Mouse (Mus musculus): ENCODE measurements around the gene Tmem132d. TPM values are rescaled to one million over a fixed set of nuclear protein-coding genes. Genes with fewer than 3 reads are reported as not detected.

Gene Tmem132d
- polyA plus RNA-seq, 1 experiment: not detected

DNA sequence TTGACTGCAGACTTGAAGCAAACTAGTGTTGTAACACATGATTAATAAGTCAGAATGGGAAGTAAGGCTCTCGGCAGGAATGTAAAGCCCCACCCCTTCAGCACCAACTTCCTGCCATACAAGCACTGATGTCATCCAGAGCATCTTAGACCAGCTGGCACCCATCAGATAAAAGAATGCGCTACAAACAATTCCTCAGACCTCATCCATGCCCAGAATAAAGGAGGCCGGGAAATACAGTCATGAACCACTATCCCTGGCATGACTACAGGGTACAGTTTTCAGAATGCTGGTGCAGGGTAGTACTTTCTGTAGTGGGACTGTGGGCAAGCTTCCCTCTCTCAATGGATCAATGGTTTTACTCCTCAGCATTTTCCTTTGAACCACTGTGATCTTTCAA is 310.2 kb downstream of the Tmem132d start:
- no peak for TF ChIP-seq POLR2A (IDR thresholded peaks at IDR 0.05; ENCODE audit: low read depth, low read length)
- TF ChIP-seq CTCF (IDR thresholded peaks at IDR 0.05; ENCODE audit: borderline replicate concordance, insufficient read depth, low read length): no peak
- no peaks in the 10 kb centered on the region for H3K4me1 ChIP-seq (ENCODE audit: control insufficient read depth, insufficient read depth, low read length)
- no peak overlapping the region for H3K27ac ChIP-seq (ENCODE audit: insufficient read depth, low read length)
- no peak overlapping the region for H3K4me3 ChIP-seq (ENCODE audit: insufficient read depth, low read length)

DNA sequence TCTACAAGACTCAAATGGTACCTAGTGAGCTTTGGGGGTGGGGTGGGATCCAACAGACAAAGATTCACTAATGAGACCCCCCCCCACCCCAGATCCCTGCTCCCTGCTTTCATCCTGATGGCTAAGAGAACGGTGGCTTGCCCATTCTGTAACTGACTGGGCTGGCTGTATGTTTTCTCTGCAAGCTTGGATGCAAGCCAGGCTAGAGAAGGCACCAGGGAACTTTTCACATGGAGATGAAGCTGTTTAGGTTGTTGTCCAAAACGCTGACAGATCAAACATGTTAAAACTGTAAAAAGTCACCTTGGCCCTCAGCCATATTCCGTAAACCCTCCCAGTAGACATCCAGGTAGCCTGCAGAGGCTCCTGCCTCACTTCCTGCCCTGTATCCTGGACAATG is 313.7 kb downstream of the Tmem132d start:
- TF ChIP-seq POLR2A (IDR thresholded peaks at IDR 0.05; ENCODE audit: low read depth, low read length) (no peak), CTCF (IDR thresholded peaks at IDR 0.05; ENCODE audit: borderline replicate concordance, insufficient read depth, low read length) (no peak)
- H3K4me3 ChIP-seq (ENCODE audit: insufficient read depth, low read length): no peak overlapping the region
- no peaks in the 10 kb centered on the region for H3K4me1 ChIP-seq (ENCODE audit: control insufficient read depth, insufficient read depth, low read length)
- no peak overlapping the region for H3K27ac ChIP-seq (ENCODE audit: insufficient read depth, low read length)

DNA sequence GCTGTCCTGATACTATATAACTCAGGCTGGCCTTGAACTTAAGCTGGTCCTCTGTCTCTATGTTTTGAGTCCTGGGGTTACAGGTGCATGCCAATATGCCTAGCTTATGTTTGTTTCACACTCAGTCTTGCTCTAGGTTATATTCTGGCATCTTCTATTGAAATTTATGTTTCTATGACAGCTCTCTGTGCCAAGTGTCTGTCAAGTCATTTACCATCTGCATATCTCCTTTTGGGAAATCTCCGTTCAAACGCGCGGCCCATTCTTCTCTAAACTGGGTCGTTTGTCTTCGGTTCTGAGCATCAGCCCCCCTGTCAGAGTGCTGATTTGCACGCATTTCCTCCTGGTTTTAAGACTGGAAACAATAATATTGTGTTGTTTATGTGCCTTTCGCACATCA is 319.8 kb downstream of the Tmem132d start:
- Histone ChIP-seq H3K27ac (ENCODE audit: insufficient read depth, low read length) (no peak overlapping the region), H3K4me1 (ENCODE audit: control insufficient read depth, insufficient read depth, low read length) (no peaks in the 10 kb centered on the region), H3K4me3 (ENCODE audit: insufficient read depth, low read length) (no peak overlapping the region)
- no peak for TF ChIP-seq POLR2A (IDR thresholded peaks at IDR 0.05; ENCODE audit: low read depth, low read length)
- no peak for TF ChIP-seq CTCF (IDR thresholded peaks at IDR 0.05; ENCODE audit: borderline replicate concordance, insufficient read depth, low read length)

DNA sequence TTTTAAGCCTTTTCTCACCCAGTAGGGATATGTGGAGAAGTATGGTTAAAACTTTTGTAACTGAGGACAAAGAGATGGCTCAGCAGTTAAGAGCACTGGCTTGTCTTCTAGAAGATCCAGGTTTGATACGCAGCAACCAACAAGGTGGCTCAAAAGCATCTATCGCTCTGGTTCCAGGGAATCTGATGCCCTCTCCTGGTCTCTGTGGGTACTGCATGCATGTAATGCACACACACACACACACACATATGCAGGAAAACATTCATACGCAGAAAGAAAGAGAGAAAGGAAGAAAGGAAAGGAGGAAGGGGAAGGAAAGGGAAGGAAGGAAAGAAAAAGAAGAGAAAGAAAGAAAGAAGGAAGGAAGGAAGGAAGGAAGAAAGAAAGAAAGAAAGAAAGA is 320.4 kb downstream of the Tmem132d start:
- Histone ChIP-seq H3K4me1 (ENCODE audit: control insufficient read depth, insufficient read depth, low read length) (no peaks in the 10 kb centered on the region), H3K27ac (ENCODE audit: insufficient read depth, low read length) (no peak overlapping the region)
- TF ChIP-seq CTCF (IDR thresholded peaks at IDR 0.05; ENCODE audit: borderline replicate concordance, insufficient read depth, low read length) (no peak), POLR2A (IDR thresholded peaks at IDR 0.05; ENCODE audit: low read depth, low read length) (no peak)

DNA sequence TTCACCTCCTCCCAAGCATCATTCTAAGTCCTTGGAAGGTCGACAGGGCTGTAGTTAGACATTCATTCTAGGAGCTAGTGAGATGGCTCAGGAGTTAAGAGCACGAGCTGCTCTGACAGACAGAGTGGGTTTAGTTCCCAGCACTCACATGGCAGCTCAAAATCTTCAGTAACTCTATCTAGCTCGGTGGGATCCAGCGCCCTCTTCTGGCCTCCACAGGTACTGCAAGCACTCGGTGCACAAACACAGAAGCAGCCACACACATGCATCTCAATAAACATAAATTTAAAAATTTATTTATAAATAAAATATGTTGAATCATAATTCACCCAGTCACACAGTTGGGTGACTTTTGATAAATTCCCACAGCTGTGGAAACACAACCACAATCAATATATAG is 321.2 kb downstream of the Tmem132d start:
- TF ChIP-seq POLR2A (IDR thresholded peaks at IDR 0.05; ENCODE audit: low read depth, low read length) (no peak), CTCF (IDR thresholded peaks at IDR 0.05; ENCODE audit: borderline replicate concordance, insufficient read depth, low read length) (no peak)
- no peaks in the 10 kb centered on the region for H3K4me1 ChIP-seq (ENCODE audit: control insufficient read depth, insufficient read depth, low read length)
- H3K4me3 ChIP-seq (ENCODE audit: insufficient read depth, low read length): no peak overlapping the region

More for the DNA sequence above, 320.4 kb downstream of the Tmem132d start:
- H3K4me3 ChIP-seq (ENCODE audit: insufficient read depth, low read length): no peak overlapping the region

DNA sequence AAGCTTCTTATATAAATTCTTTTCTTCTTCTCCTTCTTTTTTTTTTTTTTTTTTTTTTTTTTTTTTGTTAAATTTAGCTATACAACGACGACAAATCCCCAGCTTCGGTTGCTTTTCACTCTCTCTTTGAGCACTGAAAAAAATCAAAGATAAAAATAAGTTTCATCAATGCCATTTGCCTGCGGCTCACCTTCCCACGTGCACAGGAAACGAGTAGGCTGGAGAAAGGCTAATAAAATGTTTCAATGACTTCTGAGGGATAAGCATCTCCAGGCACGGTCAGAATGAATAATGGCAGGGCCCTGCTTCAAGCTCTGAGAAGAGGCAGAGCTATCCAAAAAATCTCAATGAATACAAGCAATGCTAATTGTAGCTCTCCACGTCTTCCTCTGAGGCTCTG is 330.3 kb downstream of the Tmem132d start:
- Histone ChIP-seq H3K4me1 (ENCODE audit: control insufficient read depth, insufficient read depth, low read length) (no peaks in the 10 kb centered on the region), H3K4me3 (ENCODE audit: insufficient read depth, low read length) (no peak overlapping the region)
- TF ChIP-seq CTCF (IDR thresholded peaks at IDR 0.05; ENCODE audit: borderline replicate concordance, insufficient read depth, low read length) (no peak), POLR2A (IDR thresholded peaks at IDR 0.05; ENCODE audit: low read depth, low read length) (no peak)

More for the DNA sequence above, 321.2 kb downstream of the Tmem132d start:
- H3K27ac ChIP-seq (ENCODE audit: insufficient read depth, low read length): no peak overlapping the region

DNA sequence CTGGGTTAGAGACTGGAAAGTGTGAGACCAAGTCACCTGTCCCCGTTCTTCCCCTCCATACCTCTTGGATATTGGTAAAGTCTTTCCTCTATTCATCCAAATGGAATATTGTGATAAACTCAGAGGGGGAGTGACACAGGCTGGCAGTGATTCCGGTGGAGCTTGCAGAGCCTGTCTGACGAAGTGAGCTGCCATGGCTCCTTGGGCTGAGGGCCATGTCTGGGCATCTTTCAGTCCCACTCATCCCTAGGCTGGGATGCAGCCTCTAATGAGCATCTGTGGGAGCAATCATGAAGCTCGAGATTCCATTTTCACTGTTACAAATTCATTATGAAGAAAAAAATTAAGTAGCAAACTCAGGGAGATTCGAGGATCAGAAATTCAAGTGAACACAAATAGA is 332.5 kb downstream of the Tmem132d start:
- TF ChIP-seq POLR2A (IDR thresholded peaks at IDR 0.05; ENCODE audit: low read depth, low read length): no peak
- TF ChIP-seq CTCF (IDR thresholded peaks at IDR 0.05; ENCODE audit: borderline replicate concordance, insufficient read depth, low read length): no peak
- no peak overlapping the region for H3K4me3 ChIP-seq (ENCODE audit: insufficient read depth, low read length)
- H3K27ac ChIP-seq (ENCODE audit: insufficient read depth, low read length): no peak overlapping the region
- no peaks in the 10 kb centered on the region for H3K4me1 ChIP-seq (ENCODE audit: control insufficient read depth, insufficient read depth, low read length)

More for the DNA sequence above, 330.3 kb downstream of the Tmem132d start:
- no peak overlapping the region for H3K27ac ChIP-seq (ENCODE audit: insufficient read depth, low read length)

DNA sequence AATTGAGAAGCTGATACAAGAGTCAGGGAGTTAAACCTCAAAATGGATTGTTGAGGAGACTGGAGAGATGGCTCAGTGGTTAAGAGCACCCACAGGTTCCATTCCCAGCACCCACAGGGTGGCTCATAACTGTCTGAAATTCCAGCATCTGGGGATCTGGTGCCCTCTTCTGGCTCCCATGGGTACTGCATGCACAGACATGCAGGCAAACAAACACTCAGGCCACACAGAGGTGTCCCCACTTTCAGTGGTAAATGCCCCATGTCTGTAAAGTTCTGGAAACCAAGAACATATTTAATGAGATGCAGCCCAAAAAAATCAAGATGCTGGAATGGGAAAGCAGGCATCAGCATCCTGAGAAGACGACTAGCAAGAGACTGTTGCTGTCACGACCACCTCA is 333.4 kb downstream of the Tmem132d start:
- H3K4me3 ChIP-seq (ENCODE audit: insufficient read depth, low read length): no peak overlapping the region
- TF ChIP-seq POLR2A (IDR thresholded peaks at IDR 0.05; ENCODE audit: low read depth, low read length) (no peak), CTCF (IDR thresholded peaks at IDR 0.05; ENCODE audit: borderline replicate concordance, insufficient read depth, low read length) (no peak)
- no peaks in the 10 kb centered on the region for H3K4me1 ChIP-seq (ENCODE audit: control insufficient read depth, insufficient read depth, low read length)
- H3K27ac ChIP-seq (ENCODE audit: insufficient read depth, low read length): no peak overlapping the region

DNA sequence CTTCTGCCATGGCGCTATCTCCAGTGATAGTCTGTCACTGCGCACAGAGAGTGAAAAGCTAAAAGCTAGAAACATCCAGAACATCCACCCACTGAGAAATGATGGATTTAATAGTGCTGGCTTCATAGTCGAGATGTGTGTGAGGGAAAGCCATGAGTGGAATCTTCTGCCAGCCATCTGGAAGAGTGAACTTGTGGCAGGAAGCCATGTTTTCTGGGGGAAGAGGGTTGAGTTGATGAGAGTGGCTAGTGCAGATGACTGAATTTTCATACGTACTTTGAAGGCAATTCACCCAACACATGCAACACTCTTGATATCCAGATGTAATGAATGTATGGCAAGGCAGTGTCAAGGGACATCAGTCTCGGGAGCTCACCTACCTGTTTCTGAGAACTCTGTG is 342.3 kb downstream of the Tmem132d start:
- Histone ChIP-seq H3K4me3 (ENCODE audit: insufficient read depth, low read length) (no peak overlapping the region), H3K27ac (ENCODE audit: insufficient read depth, low read length) (no peak overlapping the region)

DNA sequence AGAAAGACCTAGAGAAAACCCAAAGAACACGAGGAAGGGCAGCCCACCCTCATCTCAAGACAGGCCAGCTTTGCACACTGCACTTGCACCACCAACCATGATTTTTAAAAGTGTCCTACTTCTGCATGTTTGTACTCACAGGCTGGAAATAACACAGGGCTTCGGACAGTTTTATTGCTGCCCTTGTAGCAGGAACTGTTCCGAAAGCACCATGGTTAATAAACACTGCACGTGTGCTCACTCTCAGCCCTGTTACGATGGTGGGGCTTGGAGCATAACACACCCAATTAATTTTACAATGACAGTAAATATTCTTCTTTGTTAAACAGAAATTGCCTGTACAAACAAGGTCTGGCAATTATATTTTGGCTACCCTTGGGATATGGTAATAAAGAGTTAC is 357.4 kb downstream of the Tmem132d start:
- Histone ChIP-seq H3K4me3 (ENCODE audit: insufficient read depth, low read length) (no peak overlapping the region), H3K4me1 (ENCODE audit: control insufficient read depth, insufficient read depth, low read length) (no peaks in the 10 kb centered on the region)
- TF ChIP-seq POLR2A (IDR thresholded peaks at IDR 0.05; ENCODE audit: low read depth, low read length) (no peak), CTCF (IDR thresholded peaks at IDR 0.05; ENCODE audit: borderline replicate concordance, insufficient read depth, low read length) (no peak)

More for the DNA sequence above, 342.3 kb downstream of the Tmem132d start:
- TF ChIP-seq POLR2A (IDR thresholded peaks at IDR 0.05; ENCODE audit: low read depth, low read length) (no peak), CTCF (IDR thresholded peaks at IDR 0.05; ENCODE audit: borderline replicate concordance, insufficient read depth, low read length) (no peak)
- no peaks in the 10 kb centered on the region for H3K4me1 ChIP-seq (ENCODE audit: control insufficient read depth, insufficient read depth, low read length)

DNA sequence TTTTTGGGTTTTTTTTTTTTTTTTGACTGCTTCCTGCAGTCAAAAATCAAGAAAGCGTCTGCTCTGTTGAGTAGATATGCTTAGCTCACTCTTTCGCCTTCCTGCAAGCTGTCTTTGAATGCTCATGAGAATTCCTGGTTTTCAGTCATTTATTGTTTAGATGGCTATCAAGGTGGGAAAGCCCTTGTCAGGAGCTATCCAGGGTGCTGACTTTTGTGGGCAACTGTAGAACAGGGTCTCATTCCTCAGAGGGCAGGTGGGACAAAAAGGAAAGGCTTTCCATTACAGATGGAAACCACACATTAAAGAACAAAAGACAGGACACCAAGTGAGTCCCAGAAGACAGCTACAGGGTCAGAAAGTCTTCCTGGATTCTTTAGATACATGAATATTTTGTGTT is 360.3 kb downstream of the Tmem132d start:
- Histone ChIP-seq H3K4me1 (ENCODE audit: control insufficient read depth, insufficient read depth, low read length) (no peaks in the 10 kb centered on the region), H3K27ac (ENCODE audit: insufficient read depth, low read length) (no peak overlapping the region), H3K4me3 (ENCODE audit: insufficient read depth, low read length) (no peak overlapping the region)
- TF ChIP-seq CTCF (IDR thresholded peaks at IDR 0.05; ENCODE audit: borderline replicate concordance, insufficient read depth, low read length) (no peak), POLR2A (IDR thresholded peaks at IDR 0.05; ENCODE audit: low read depth, low read length) (no peak)

More for the DNA sequence above, 357.4 kb downstream of the Tmem132d start:
- H3K27ac ChIP-seq (ENCODE audit: insufficient read depth, low read length): no peak overlapping the region

Data from embryonic fibroblast, embryonic 13.5 days (primary cell).